Mouse (Mus musculus) left cerebral cortex, adult 18-20 months (tissue): ENCODE measurements at regions not wholly inside any gene's neighbourhood (a gene's known extent, or its start where the extent isn't known, plus 50 kb on each side); places are given as distances from the start of the nearest gene placed in this dataset.

Experiments
- DNase-seq, 2 experiments: peaks; one replicate each; pipeline ENCODE4 v3.0.0; 2021 to 2022; ENCODE audit warnings: low spot score in 2 of 2, mixed read lengths in 1 of 2

GRCm38 (mm10) chr13:11490766-11491165 is 616.0 kb downstream of the Ryr2 start:
- no peak for DNase-seq

- peak; percentile 2 to 7 for DNase-seq
Measured at GRCm38 (mm10) chr13:11483142-11483541, 623.6 kb downstream of the Ryr2 start.

- DNase-seq = no peak
Measured at GRCm38 (mm10) chr13:11482701-11483100, 624.0 kb downstream of the Ryr2 start.

GRCm38 (mm10) chr13:11460251-11460650 is 646.5 kb downstream of the Ryr2 start:
- DNase-seq = no peak

- no peak for DNase-seq
Measured at GRCm38 (mm10) chr13:11455113-11455512, 651.6 kb downstream of the Ryr2 start.

GRCm38 (mm10) chr13:11452448-11452847 is 654.3 kb downstream of the Ryr2 start:
- DNase-seq = no peak

- peak; percentile 27 to 44 for DNase-seq
Measured at GRCm38 (mm10) chr13:11432465-11433339, 674.0 kb downstream of the Ryr2 start.

- no peak for DNase-seq
Measured at GRCm38 (mm10) chr13:11426820-11427219, 679.9 kb downstream of the Ryr2 start.

- no peak for DNase-seq
Measured at GRCm38 (mm10) chr13:11392027-11392426, 714.7 kb downstream of the Ryr2 start.

- no peak for DNase-seq
Measured at GRCm38 (mm10) chr13:11375452-11375851, 731.3 kb downstream of the Ryr2 start.

- DNase-seq = no peak
Measured at GRCm38 (mm10) chr13:11369456-11369855, 737.3 kb downstream of the Ryr2 start.

GRCm38 (mm10) chr13:11362872-11363271 is 743.9 kb downstream of the Ryr2 start:
- DNase-seq = no peak

GRCm38 (mm10) chr13:11348502-11348849 is 758.3 kb downstream of the Ryr2 start:
- DNase-seq = no peak

GRCm38 (mm10) chr13:11347787-11348501 is 758.8 kb downstream of the Ryr2 start:
- no peak for DNase-seq

GRCm38 (mm10) chr13:11344500-11344899 is 762.2 kb downstream of the Ryr2 start:
- DNase-seq = no peak

GRCm38 (mm10) chr13:11338297-11338616 is 768.5 kb downstream of the Ryr2 start:
- DNase-seq = peak; percentile 10 to 33

- DNase-seq = no peak
Measured at GRCm38 (mm10) chr13:11337610-11338296, 769.0 kb downstream of the Ryr2 start.

GRCm38 (mm10) chr13:11336958-11337357 is 769.8 kb downstream of the Ryr2 start:
- DNase-seq = no peak

GRCm38 (mm10) chr13:11331991-11332390 is 774.8 kb downstream of the Ryr2 start:
- DNase-seq = no peak

GRCm38 (mm10) chr13:11308716-11309115 is 798.0 kb downstream of the Ryr2 start:
- DNase-seq = no peak

- DNase-seq = no peak
Measured at GRCm38 (mm10) chr13:11295493-11295892, 811.3 kb downstream of the Ryr2 start.

GRCm38 (mm10) chr13:11294689-11295088 is 812.1 kb downstream of the Ryr2 start:
- peak; percentile 25 to 31 for DNase-seq
